ENCODE assay signal across 14 mouse cellular contexts in genomic region chr9:41599874-41600273, GRCm38 (mm10).
DNase-seq lines count a peak whose midpoint lies in the region; ATAC-seq lines count a peak whose summit lies in the region.
"Had no signal": no experiment of that assay in that cellular context is flagged by ENCODE, and none has a peak within 500 bp of the region (broad histone marks: within the 10 kb centered on the region; RNA-seq: fewer than 3 reads in every experiment).

No protein-coding gene starts in this region.

- H3K4me3 ChIP-seq in forebrain, embryonic 12.5 days (replicated peaks) = no peak overlapping the region
- H3K4me3 ChIP-seq in forebrain, embryonic 11.5 days (ENCODE audit: low read depth, low read length) = no peak overlapping the region
- no peak overlapping the region for H3K4me3 ChIP-seq in embryonic facial prominence, embryonic 12.5 days
- H3K4me3 ChIP-seq in hindbrain, embryonic 14.5 days (replicated peaks; ENCODE audit: low read length) = no peak overlapping the region
- no peak overlapping the region for H3K4me3 ChIP-seq in midbrain, embryonic 13.5 days (replicated peaks)
- H3K4me3 ChIP-seq: heart, embryonic 12.5 days; liver, embryonic 13.5 days had no signal

- DNase-seq in forebrain, embryonic 11.5 days (ENCODE audit: low spot score) = no peak
- no peak for DNase-seq in hindbrain, embryonic 14.5 days (ENCODE audit: low spot score)
- no peak for DNase-seq in cerebellum, postnatal 25 days
- DNase-seq in thymus, postnatal 14 days = no peak
- no peak for DNase-seq in gastrocnemius, postnatal 36 days
- DNase-seq: heart, postnatal 4 days; kidney, adult 11 months; kidney, postnatal 25 days; liver, embryonic 13.5 days had no signal

- intact Hi-C loops in gastrocnemius, postnatal 36 days (cut with DNase I) = no loop called here

- peaks cover 52% of the 10 kb centered on the region for H3K4me1 ChIP-seq in forebrain, embryonic 12.5 days
- H3K4me1 ChIP-seq in forebrain, embryonic 11.5 days (replicated peaks; ENCODE audit: control insufficient read depth, insufficient read depth, low read length) = peaks cover 9% of the 10 kb centered on the region; the same call in 1 of the 2 replicates
- peaks cover 42% of the 10 kb centered on the region for H3K4me1 ChIP-seq in embryonic facial prominence, embryonic 12.5 days
- H3K4me1 ChIP-seq in hindbrain, embryonic 14.5 days (replicated peaks; ENCODE audit: control insufficient read depth, insufficient read depth, low read length) = peaks cover 51% of the 10 kb centered on the region
- peaks cover 63% of the 10 kb centered on the region for H3K4me1 ChIP-seq in midbrain, embryonic 13.5 days (replicated peaks)
- H3K4me1 ChIP-seq: liver, embryonic 13.5 days had no signal

- no peaks in the 10 kb centered on the region for H3K9me3 ChIP-seq in forebrain, embryonic 12.5 days
- no peaks in the 10 kb centered on the region for H3K9me3 ChIP-seq in forebrain, embryonic 11.5 days (ENCODE audit: control insufficient read depth, low read length)
- no peaks in the 10 kb centered on the region for H3K9me3 ChIP-seq in embryonic facial prominence, embryonic 12.5 days
- no peaks in the 10 kb centered on the region for H3K9me3 ChIP-seq in hindbrain, embryonic 14.5 days (ENCODE audit: control insufficient read depth, low read length)
- no peaks in the 10 kb centered on the region for H3K9me3 ChIP-seq in midbrain, embryonic 13.5 days
- H3K9me3 ChIP-seq: heart, embryonic 12.5 days; liver, embryonic 13.5 days had no signal

- ATAC-seq in forebrain, embryonic 12.5 days (ENCODE audit: low FRiP score) = no peak
- no peak for ATAC-seq in forebrain, embryonic 11.5 days (replicated peaks; ENCODE audit: low FRiP score)
- peak; percentile 42; the same call in 1 of the 2 replicates for ATAC-seq in embryonic facial prominence, embryonic 12.5 days (ENCODE audit: insufficient number of reproducible peaks, insufficient read depth, low FRiP score, low TSS enrichment)
- ATAC-seq in hindbrain, embryonic 14.5 days (ENCODE audit: low FRiP score) = no peak
- no peak for ATAC-seq in midbrain, embryonic 13.5 days
- ATAC-seq: Patski had no signal

- no peak overlapping the region for H3K4me2 ChIP-seq in forebrain, embryonic 12.5 days
- H3K4me2 ChIP-seq in forebrain, embryonic 11.5 days (ENCODE audit: low read depth, low read length, severe bottlenecking) = no peak overlapping the region
- H3K4me2 ChIP-seq in embryonic facial prominence, embryonic 12.5 days (replicated peaks) = no peak overlapping the region
- no peak overlapping the region for H3K4me2 ChIP-seq in hindbrain, embryonic 14.5 days (replicated peaks)
- H3K4me2 ChIP-seq in midbrain, embryonic 13.5 days (replicated peaks) = no peak overlapping the region
- H3K4me2 ChIP-seq: heart, embryonic 12.5 days; liver, embryonic 13.5 days had no signal

- H3K27ac ChIP-seq in forebrain, embryonic 12.5 days = peak overlapping the region; percentile 70; the same call in 1 of the 2 replicates
- no peak overlapping the region for H3K27ac ChIP-seq in forebrain, embryonic 11.5 days (ENCODE audit: low read depth, low read length)
- peak overlapping the region; percentile 75 for H3K27ac ChIP-seq in embryonic facial prominence, embryonic 12.5 days
- H3K27ac ChIP-seq in hindbrain, embryonic 14.5 days = peak overlapping the region; percentile 39
- 0 out of 2 replicates have a peak overlapping the region, but pooled peaks have one; percentile 27 for H3K27ac ChIP-seq in midbrain, embryonic 13.5 days
- H3K27ac ChIP-seq: liver, embryonic 13.5 days had no signal

- no peaks in the 10 kb centered on the region for H3K27me3 ChIP-seq in forebrain, embryonic 12.5 days
- H3K27me3 ChIP-seq in forebrain, embryonic 11.5 days (ENCODE audit: control insufficient read depth, insufficient read depth, low read length) = no peaks in the 10 kb centered on the region
- H3K27me3 ChIP-seq in embryonic facial prominence, embryonic 12.5 days = no peaks in the 10 kb centered on the region
- H3K27me3 ChIP-seq in hindbrain, embryonic 14.5 days (ENCODE audit: control insufficient read depth, insufficient read depth, low read length) = no peaks in the 10 kb centered on the region
- no peaks in the 10 kb centered on the region for H3K27me3 ChIP-seq in midbrain, embryonic 13.5 days
- H3K27me3 ChIP-seq: heart, embryonic 12.5 days; liver, embryonic 13.5 days; Patski had no signal

- no peak overlapping the region for H3K9ac ChIP-seq in forebrain, embryonic 12.5 days
- H3K9ac ChIP-seq in forebrain, embryonic 11.5 days (ENCODE audit: low read length) = no peak overlapping the region; the same call in 1 of the 2 replicates
- no peak overlapping the region for H3K9ac ChIP-seq in embryonic facial prominence, embryonic 12.5 days
- H3K9ac ChIP-seq in hindbrain, embryonic 14.5 days = no peak overlapping the region
- no peak overlapping the region for H3K9ac ChIP-seq in midbrain, embryonic 13.5 days (replicated peaks)
- H3K9ac ChIP-seq: heart, embryonic 12.5 days; liver, embryonic 13.5 days had no signal

- 0 out of 2 replicates have a peak, but pooled peaks cover 5% of the 10 kb centered on the region for H3K36me3 ChIP-seq in forebrain, embryonic 12.5 days (replicated peaks)
- no peaks in the 10 kb centered on the region for H3K36me3 ChIP-seq in forebrain, embryonic 11.5 days (ENCODE audit: control insufficient read depth, insufficient read depth, low read length)
- no peaks in the 10 kb centered on the region for H3K36me3 ChIP-seq in embryonic facial prominence, embryonic 12.5 days
- H3K36me3 ChIP-seq in hindbrain, embryonic 14.5 days (replicated peaks; ENCODE audit: control insufficient read depth, insufficient read depth) = peaks cover 3% of the 10 kb centered on the region; the same call in 1 of the 2 replicates
- H3K36me3 ChIP-seq in midbrain, embryonic 13.5 days = no peaks in the 10 kb centered on the region
- H3K36me3 ChIP-seq: heart, embryonic 12.5 days; liver, embryonic 13.5 days had no signal

- WGBS in forebrain, embryonic 12.5 days = 44% methylated on average over 1 of the region's 1 CpGs
- 42% methylated on average over 1 of the region's 1 CpGs for WGBS in forebrain, embryonic 11.5 days
- 30% methylated on average over 1 of the region's 1 CpGs for WGBS in embryonic facial prominence, embryonic 12.5 days
- WGBS in hindbrain, embryonic 14.5 days = 36% methylated on average over 1 of the region's 1 CpGs
- 67% methylated on average over 1 of the region's 1 CpGs for WGBS in midbrain, embryonic 13.5 days
